Mouse (Mus musculus) thymus, adult 2 months (tissue): ENCODE measurements around the gene Gm10428.

Source experiments
- CTCF ChIP-seq: fragments of 200-500 bp; IDR thresholded peaks from 2 replicates; pipeline ENCODE4 v1.5.1; 2012; ENCODE audit warnings: mild to moderate bottlenecking, control low read depth, low read length, moderate library complexity, borderline replicate concordance; ENCODE audit not compliant: control insufficient read depth, poor library complexity, insufficient read depth; ENCODE audit errors: extremely low read depth
- POLR2A ChIP-seq: fragments of 200-500 bp; IDR thresholded peaks from 2 replicates; pipeline ENCODE4 v1.6.1; 2012; ENCODE audit warnings: mild to moderate bottlenecking, low read length, control low read depth, moderate library complexity; ENCODE audit not compliant: control insufficient read depth, poor library complexity, insufficient read depth; ENCODE audit errors: extremely low read depth

- TF ChIP-seq CTCF: no peak
- no peak for TF ChIP-seq POLR2A
These were observed 36.7 kb downstream of the Gm10428 start for GRCm38 (mm10) chr11:62789617-62789936.
